Mouse (Mus musculus): ENCODE results near the gene Coq5.

The Coq5 gene

GRCm38 (mm10) chr5:115279226-115280049 is at the start of gene Coq5:
TSS of gene Coq5 (plus strand) at chr5:115279666.
- peak; percentile 80 to 86 for DNase-seq (ENCODE audit: low spot score in 2 of 2)

GRCm38 (mm10) chr5:115230830-115231551 is 48.5 kb upstream of the Coq5 start:
- DNase-seq (ENCODE audit: low spot score in 2 of 2), result no peak

- no peak for DNase-seq (ENCODE audit: low spot score in 2 of 2)
Measured at GRCm38 (mm10) chr5:115231552-115232120, 47.8 kb upstream of the Coq5 start.

GRCm38 (mm10) chr5:115232516-115232915 is 47.0 kb upstream of the Coq5 start:
- no peak for DNase-seq (ENCODE audit: low spot score in 2 of 2)

- DNase-seq (ENCODE audit: low spot score in 2 of 2), result no peak
Measured at GRCm38 (mm10) chr5:115233031-115233780, 46.3 kb upstream of the Coq5 start.

GRCm38 (mm10) chr5:115234519-115234918 is 44.9 kb upstream of the Coq5 start:
- DNase-seq (ENCODE audit: low spot score in 2 of 2), result no peak

DNA sequence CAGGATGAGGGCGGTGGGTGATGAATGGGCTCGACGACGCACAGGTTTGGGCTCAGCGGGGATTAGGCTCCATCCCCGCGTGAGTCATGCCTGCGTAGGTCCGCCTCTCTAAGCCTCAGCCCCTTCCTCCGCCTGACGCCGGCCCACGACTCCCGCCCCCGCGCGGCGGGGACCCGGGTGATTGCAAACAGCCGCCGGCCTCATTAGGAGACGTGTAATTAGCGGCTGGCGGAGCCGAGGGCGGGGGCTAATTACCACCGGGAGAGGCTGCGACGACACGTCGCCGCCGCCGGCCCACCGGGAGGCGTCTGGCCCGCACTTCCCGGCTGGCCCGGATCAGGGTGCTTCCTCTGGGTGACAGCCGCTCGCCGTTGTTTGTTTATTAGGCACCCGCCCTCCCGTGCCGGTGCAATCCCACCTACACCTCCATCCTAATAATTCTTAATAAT is 44.1 kb upstream of the Coq5 start:
- peak; percentile 21 to 29 for DNase-seq (ENCODE audit: low spot score in 2 of 2)

DNA sequence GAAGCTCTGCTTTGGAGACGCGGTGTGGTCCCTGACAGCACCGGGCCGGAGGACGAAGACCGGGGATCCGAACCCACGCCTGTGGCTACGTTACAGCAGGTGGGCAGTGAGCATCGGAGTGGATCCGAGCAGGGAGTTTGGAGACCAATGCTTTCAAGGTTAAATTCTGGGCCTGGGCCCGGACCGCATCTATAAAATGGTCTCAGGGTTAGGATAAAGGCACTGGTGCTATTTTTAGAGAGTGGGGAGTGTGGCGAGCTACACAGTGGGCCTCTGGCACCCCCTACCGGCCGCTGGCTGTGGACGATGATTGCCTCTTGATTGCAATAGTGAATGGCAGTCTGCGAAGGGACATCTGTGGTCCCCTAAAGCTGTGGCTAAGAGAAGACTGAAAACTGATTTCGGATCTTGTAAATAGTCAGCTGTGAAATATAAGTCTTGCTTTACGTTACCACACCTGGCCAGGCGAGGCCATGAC is 43.6 kb upstream of the Coq5 start, which contains the start of gene Pop5:
Gene Pop5, plus strand, starts transcription at position 51 of the 478 bp plus-strand sequence.
- DNase-seq (ENCODE audit: low spot score in 2 of 2), result peak; percentile 78 to 83

GRCm38 (mm10) chr5:115237803-115238728 is 41.4 kb upstream of the Coq5 start:
- DNase-seq (ENCODE audit: low spot score in 2 of 2), result peak; percentile 94

GRCm38 (mm10) chr5:115238729-115239195 is 40.7 kb upstream of the Coq5 start:
- DNase-seq (ENCODE audit: low spot score in 2 of 2), result no peak

DNA sequence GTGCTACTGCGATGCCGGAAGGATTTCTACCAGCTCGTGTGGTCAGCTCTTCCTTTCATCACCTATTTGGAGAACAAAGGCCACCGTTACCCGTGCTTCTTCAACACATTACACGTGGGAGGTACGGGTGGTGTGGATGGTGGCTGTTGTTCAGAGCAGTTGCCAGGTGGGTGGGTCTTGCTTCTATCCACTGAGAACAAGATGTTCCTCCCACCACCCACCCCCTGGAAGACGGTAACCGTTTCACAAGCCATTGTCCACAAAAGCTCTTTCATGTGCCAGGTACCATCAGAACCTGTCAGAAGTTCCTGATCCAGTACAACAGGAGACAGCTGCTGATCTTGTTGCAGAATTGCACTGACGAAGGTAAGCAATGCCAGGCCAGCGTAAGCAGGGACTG is 39.3 kb upstream of the Coq5 start:
- DNase-seq (ENCODE audit: low spot score in 2 of 2), result no peak

GRCm38 (mm10) chr5:115255472-115255871 is 24.0 kb upstream of the Coq5 start:
- DNase-seq (ENCODE audit: low spot score in 2 of 2), result no peak

DNA sequence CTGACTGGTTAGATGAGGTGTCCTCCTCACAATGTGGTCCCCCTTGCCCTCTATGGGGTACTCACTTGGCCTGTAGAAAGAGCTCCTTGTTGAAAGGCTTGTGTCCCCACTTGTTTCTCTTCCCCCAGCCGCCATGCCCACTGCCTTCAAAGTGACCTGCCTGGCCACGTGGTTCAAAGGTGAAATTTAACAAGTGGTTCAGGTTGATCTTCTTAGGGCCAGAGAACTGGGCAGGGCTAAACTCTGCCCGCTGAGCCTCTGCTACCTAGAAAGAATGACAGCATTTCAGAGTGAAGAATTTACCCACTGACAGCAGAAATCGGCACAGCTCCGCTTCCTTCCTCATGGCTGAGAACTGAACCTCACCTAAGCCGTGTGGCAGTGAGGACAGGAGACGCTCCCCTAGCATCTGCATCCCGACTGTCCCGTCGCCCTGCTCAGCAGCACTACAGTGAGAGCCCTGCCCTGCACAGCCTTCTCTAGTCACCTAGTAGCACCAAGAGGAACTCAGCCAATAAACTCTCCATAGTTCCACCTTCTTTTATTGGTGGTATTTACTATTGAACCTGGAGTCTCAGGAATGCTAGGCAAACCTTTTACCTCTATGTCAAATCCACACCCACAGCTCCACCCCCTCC is 22.4 kb upstream of the Coq5 start:
- DNase-seq (ENCODE audit: low spot score in 2 of 2), result no peak

GRCm38 (mm10) chr5:115260356-115260755 is 19.1 kb upstream of the Coq5 start:
- no peak for DNase-seq (ENCODE audit: low spot score in 2 of 2)

DNA sequence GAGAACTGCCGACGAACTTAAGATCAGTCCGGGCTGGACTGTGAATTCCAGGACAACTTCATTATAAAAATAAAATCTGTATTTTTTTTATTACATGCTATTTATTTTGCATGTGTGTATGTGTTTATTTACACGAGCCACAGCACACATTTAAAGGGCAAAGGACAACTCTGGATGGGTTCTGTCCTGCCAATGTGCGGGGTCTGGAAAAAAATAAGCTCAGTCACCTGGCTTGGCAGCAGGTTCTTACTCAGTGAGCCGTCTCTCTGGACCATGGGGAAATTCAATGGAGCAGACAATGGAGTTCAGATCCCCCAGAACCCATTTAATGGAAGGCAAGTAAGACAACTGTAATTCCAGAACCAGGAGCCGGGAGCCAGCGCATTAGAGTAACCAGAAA is 18.3 kb upstream of the Coq5 start:
- DNase-seq (ENCODE audit: low spot score in 2 of 2), result no peak

DNA sequence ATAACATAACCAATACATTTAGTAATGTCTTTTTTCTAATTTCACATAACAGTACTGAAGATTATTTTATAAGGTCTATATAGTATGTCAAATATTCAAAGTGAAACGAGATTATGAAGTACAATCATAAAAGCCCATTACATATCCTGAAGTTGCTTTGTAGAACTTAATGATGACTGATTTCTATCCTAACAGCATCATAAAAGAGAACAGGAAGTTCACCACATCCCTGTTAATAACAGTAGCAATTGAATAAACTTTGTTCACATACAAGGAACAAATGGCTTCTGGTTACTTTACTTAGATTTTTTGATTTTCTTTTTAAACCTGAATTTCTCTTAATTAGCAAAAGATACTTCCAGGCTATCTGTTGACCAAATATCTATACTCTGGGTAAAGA is 17.6 kb upstream of the Coq5 start:
- DNase-seq (ENCODE audit: low spot score in 2 of 2), result no peak

GRCm38 (mm10) chr5:115262502-115263291 is 16.8 kb upstream of the Coq5 start:
- DNase-seq (ENCODE audit: low spot score in 2 of 2), result no peak

DNA sequence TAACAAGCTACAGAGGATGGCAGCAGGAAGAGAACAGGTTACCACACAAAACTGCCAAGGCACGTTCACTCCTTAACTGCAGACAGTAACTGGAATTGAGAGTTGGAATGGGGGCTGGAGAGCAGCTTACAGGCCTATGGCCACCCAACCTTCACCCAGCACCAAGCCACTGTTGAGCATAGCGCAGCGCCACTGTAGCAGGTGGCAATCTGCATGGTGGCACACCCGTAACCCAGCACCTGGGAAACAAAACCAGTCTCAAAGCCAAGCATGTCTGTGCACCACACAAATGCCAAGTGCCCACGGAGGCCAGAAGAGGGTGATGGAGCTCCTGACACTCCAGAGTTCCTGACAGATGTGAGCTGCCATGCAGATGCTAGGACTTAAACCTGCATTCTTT is 13.1 kb upstream of the Coq5 start:
- no peak for DNase-seq (ENCODE audit: low spot score in 2 of 2)

All from spleen, postnatal 36 days (tissue).